Mouse (Mus musculus): ENCODE measurements around the gene Farsa.

DNA sequence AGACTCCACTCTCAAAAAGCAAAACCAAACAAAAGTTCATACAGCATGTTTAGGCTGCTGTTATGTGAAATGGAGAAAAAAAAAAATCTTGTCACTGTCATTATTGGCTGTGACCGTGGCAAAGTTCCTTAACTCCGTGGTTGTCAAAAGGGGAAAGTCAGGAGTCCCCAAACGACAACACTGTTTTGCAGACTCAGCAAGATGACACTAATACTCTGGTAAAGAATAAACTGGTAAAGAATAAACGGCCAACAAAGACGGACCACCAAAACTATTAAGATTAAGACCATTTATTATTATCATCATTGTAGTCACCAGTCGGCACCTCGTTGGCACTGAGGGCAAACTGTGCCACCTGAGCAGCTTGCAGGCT lies 16.9 kb upstream of the Farsa start:
- TF ChIP-seq CTCF (IDR thresholded peaks at IDR 0.05; ENCODE audit: low read depth) (no peak), EP300 (optimal IDR thresholded peaks at IDR 0.05) (no peak)
